Mouse (Mus musculus): Measurements from ENCODE around the gene Pym1. TPM values are rescaled to one million over a fixed set of nuclear protein-coding genes. Genes with fewer than 3 reads are reported as not detected.

Pym1 gene
- total RNA-seq, 1 experiment: 78.6 TPM

GRCm38 (mm10) chr10:128744680-128745601 lies 2.7 kb upstream of the Pym1 start, which contains the start of gene Dgka:
TSS of gene Dgka (minus strand) at chr10:128744855.
- Histone ChIP-seq H3K9me3 (ENCODE audit: control insufficient read depth, insufficient read depth, low read depth, low read length) (no peaks in the 10 kb centered on the region), H3K4me3 (ENCODE audit: insufficient read depth in 1 of 2, low read depth in 1 of 2, low read length in 2 of 2, poor library complexity in 1 of 2, severe bottlenecking in 1 of 2) (peak within 1 kb of the TSS; percentile 82 to 89), H3K9ac (ENCODE audit: insufficient read depth, low read depth, low read length, poor library complexity, severe bottlenecking) (peak within 1 kb of the TSS; percentile 80), H3K36me3 (ENCODE audit: control insufficient read depth, insufficient read depth, low read length, poor library complexity, severe bottlenecking) (no peaks in the 10 kb centered on the region), H3K27ac (ENCODE audit: insufficient read depth, low read depth, low read length, poor library complexity, severe bottlenecking) (peak within 1 kb of the TSS; percentile 23; the same call in 1 of the 2 replicates), H3K4me1 (ENCODE audit: control insufficient read depth in 2 of 2, insufficient read depth in 2 of 2, low read length in 2 of 2, poor library complexity in 1 of 2) (peaks cover 12 to 17% of the 10 kb centered on the region in 2 experiments)
- in situ Hi-C loops (cut with MboI; ENCODE audit: low sequenced_read_pairs in 2 of 2, unreplicated experiment in 2 of 2): no loop called here
- TF ChIP-seq ZNF384 (IDR thresholded peaks at IDR 0.05; ENCODE audit: low read depth, low read length): peak; percentile 93
- TF ChIP-seq ZC3H11A (IDR thresholded peaks at IDR 0.05; ENCODE audit: borderline replicate concordance, low read depth, low read length): no peak
- DNase-seq (ENCODE audit: low read depth, low spot score): no peak

DNA sequence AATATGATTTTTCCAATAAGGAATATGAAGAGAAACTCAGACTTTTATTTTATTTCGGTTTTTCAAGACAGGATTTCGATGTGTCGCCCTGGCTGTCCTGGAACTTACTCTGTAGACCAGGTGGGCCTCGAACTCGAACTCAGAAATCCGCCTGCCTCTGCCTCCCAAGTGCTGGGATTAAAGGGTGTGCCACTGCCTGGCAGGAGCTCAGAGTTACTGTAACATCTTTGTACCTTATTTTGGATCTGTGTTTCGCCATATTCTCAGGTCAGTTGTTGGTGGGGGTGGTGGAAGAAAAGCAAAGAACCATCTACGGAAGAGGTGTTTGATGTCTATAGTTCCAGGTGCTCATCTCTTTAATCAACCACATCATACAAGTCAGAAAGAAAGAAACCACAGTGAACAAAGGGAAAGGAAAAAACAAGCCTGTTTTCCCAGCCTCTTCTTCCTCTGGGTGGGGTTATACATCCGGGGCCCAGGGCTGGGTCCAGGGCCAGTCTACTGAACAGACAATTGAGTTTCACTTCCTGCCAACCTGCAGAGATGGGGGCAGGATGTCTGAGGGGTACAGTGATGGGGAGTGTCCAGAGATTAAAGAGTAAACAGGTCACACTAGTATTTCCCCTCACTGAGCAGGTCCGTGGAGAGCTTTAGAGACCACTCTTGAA lies 1.6 kb upstream of the Pym1 start:
- Histone ChIP-seq H3K36me3 (ENCODE audit: control insufficient read depth, insufficient read depth, low read length, poor library complexity, severe bottlenecking) (no peaks in the 10 kb centered on the region), H3K9me3 (ENCODE audit: control insufficient read depth, insufficient read depth, low read depth, low read length) (no peaks in the 10 kb centered on the region), H3K4me3 (ENCODE audit: insufficient read depth in 1 of 2, low read depth in 1 of 2, low read length in 2 of 2, poor library complexity in 1 of 2, severe bottlenecking in 1 of 2) (no peak overlapping the region), H3K27ac (ENCODE audit: insufficient read depth, low read depth, low read length, poor library complexity, severe bottlenecking) (peak overlapping the region; percentile 91; the same call in 1 of the 2 replicates), H3K9ac (ENCODE audit: insufficient read depth, low read depth, low read length, poor library complexity, severe bottlenecking) (no peak overlapping the region; the same call in 1 of the 2 replicates), H3K4me1 (ENCODE audit: control insufficient read depth in 2 of 2, insufficient read depth in 2 of 2, low read length in 2 of 2, poor library complexity in 1 of 2) (peaks cover 12 to 17% of the 10 kb centered on the region in 2 experiments)
- in situ Hi-C loops (cut with MboI; ENCODE audit: low sequenced_read_pairs in 2 of 2, unreplicated experiment in 2 of 2): no loop called here
- no peak for TF ChIP-seq MAFK (IDR thresholded peaks at IDR 0.05; ENCODE audit: insufficient read depth, low read depth, low read length)
- TF ChIP-seq HCFC1 (IDR thresholded peaks at IDR 0.05; ENCODE audit: borderline replicate concordance, insufficient read depth, low read length): no peak
- TF ChIP-seq ZNF384 (IDR thresholded peaks at IDR 0.05; ENCODE audit: low read depth, low read length): no peak
- TF ChIP-seq CHD2 (IDR thresholded peaks at IDR 0.05; ENCODE audit: low read depth, low read length): no peak
- TF ChIP-seq ZC3H11A (IDR thresholded peaks at IDR 0.05; ENCODE audit: borderline replicate concordance, low read depth, low read length): no peak
- no peak for DNase-seq (ENCODE audit: low read depth, low spot score)

- H3K9me3 ChIP-seq (ENCODE audit: control insufficient read depth, insufficient read depth, low read depth, low read length): no peaks in the 10 kb centered on the region
- peak overlapping the region; percentile 83; the same call in 1 of the 2 replicates for H3K9ac ChIP-seq (ENCODE audit: insufficient read depth, low read depth, low read length, poor library complexity, severe bottlenecking)
- peak overlapping the region; percentile 76 to 77 for H3K4me3 ChIP-seq (ENCODE audit: insufficient read depth in 1 of 2, low read depth in 1 of 2, low read length in 2 of 2, poor library complexity in 1 of 2, severe bottlenecking in 1 of 2)
- no peaks in the 10 kb centered on the region for H3K36me3 ChIP-seq (ENCODE audit: control insufficient read depth, insufficient read depth, low read length, poor library complexity, severe bottlenecking)
- TF ChIP-seq CHD2 (IDR thresholded peaks at IDR 0.05; ENCODE audit: low read depth, low read length): no peak
- TF ChIP-seq ZC3H11A (IDR thresholded peaks at IDR 0.05; ENCODE audit: borderline replicate concordance, low read depth, low read length): no peak
- TF ChIP-seq HCFC1 (IDR thresholded peaks at IDR 0.05; ENCODE audit: borderline replicate concordance, insufficient read depth, low read length): no peak
- TF ChIP-seq ZNF384 (IDR thresholded peaks at IDR 0.05; ENCODE audit: low read depth, low read length): peak; percentile 88; the same call in 1 of the 2 replicates
- no peak for TF ChIP-seq MAFK (IDR thresholded peaks at IDR 0.05; ENCODE audit: insufficient read depth, low read depth, low read length)
- peaks cover 7 to 17% of the 10 kb centered on the region in 2 experiments for H3K4me1 ChIP-seq (ENCODE audit: control insufficient read depth in 2 of 2, insufficient read depth in 2 of 2, low read length in 2 of 2, poor library complexity in 1 of 2)
- H3K27ac ChIP-seq (ENCODE audit: insufficient read depth, low read depth, low read length, poor library complexity, severe bottlenecking): peak overlapping the region; percentile 91
- DNase-seq (ENCODE audit: low read depth, low spot score): no peak
- in situ Hi-C loops (cut with MboI; ENCODE audit: low sequenced_read_pairs in 2 of 2, unreplicated experiment in 2 of 2): no loop called here
Observed at GRCm38 (mm10) chr10:128746972-128747645, 580 bp upstream of the Pym1 start.

- H3K27ac ChIP-seq (ENCODE audit: insufficient read depth, low read depth, low read length, poor library complexity, severe bottlenecking): peak overlapping the region; percentile 91
- H3K4me3 ChIP-seq (ENCODE audit: insufficient read depth in 1 of 2, low read depth in 1 of 2, low read length in 2 of 2, poor library complexity in 1 of 2, severe bottlenecking in 1 of 2): peak overlapping the region; percentile 76 to 77
- no peaks in the 10 kb centered on the region for H3K9me3 ChIP-seq (ENCODE audit: control insufficient read depth, insufficient read depth, low read depth, low read length)
- DNase-seq (ENCODE audit: low read depth, low spot score): peak; percentile 86
- H3K4me1 ChIP-seq (ENCODE audit: control insufficient read depth in 2 of 2, insufficient read depth in 2 of 2, low read length in 2 of 2, poor library complexity in 1 of 2): peaks cover 2 to 14% of the 10 kb centered on the region in 2 experiments
- in situ Hi-C loops (cut with MboI; ENCODE audit: low sequenced_read_pairs in 2 of 2, unreplicated experiment in 2 of 2): no loop called here
- TF ChIP-seq MAFK (IDR thresholded peaks at IDR 0.05; ENCODE audit: insufficient read depth, low read depth, low read length): no peak
- no peak for TF ChIP-seq CHD2 (IDR thresholded peaks at IDR 0.05; ENCODE audit: low read depth, low read length)
- TF ChIP-seq ZC3H11A (IDR thresholded peaks at IDR 0.05; ENCODE audit: borderline replicate concordance, low read depth, low read length): no peak
- TF ChIP-seq ZNF384 (IDR thresholded peaks at IDR 0.05; ENCODE audit: low read depth, low read length): no peak
- H3K9ac ChIP-seq (ENCODE audit: insufficient read depth, low read depth, low read length, poor library complexity, severe bottlenecking): peak overlapping the region; percentile 98
- no peaks in the 10 kb centered on the region; the same call in 1 of the 2 replicates for H3K36me3 ChIP-seq (ENCODE audit: control insufficient read depth, insufficient read depth, low read length, poor library complexity, severe bottlenecking)
Observed at GRCm38 (mm10) chr10:128748252-128748864, 669 bp downstream of the Pym1 start.
